Mouse (Mus musculus) inflammation-experienced regulatory T-cells, adult 6 months (primary cell): Measurements from ENCODE around the gene Nid2. TPM values are rescaled to one million over a fixed set of nuclear protein-coding genes. Genes with fewer than 3 reads are reported as not detected.

Source experiments
- ATAC-seq: one replicate; pipeline ENCODE4 v1.8.0; 2017
- polyA plus RNA-seq, 3 experiments: library from polyadenylated mRNA; unstranded; fragments of 100-300 nt; shearing (Covaris generic); gene quantifications; one replicate each; pipeline ENCODE4 v1.2.1; 2017

Gene Nid2
- polyA plus RNA-seq, 3 experiments from 2014 or later: 0.35 to 1.1 (median 0.70) TPM

DNA sequence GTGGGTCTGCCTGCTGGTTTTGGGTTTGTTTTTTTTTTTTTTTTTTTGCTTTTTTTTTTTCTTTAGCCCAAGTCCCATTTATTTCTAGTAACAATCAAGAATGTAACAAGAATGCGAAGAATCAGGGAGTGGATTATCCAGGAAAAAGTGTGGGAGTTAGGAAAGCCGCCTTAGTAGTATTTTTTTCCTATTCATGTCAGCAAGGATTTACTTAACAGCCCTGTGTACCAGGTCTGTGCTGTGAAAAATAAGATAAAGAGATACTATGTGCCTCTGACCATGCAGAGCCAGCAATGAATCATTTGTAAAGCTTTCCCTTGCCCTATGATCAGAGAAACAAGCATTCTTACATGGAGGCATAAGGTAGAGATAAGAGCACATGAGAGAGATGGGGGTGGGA is 4.8 kb upstream of the Nid2 start:
- no peak for ATAC-seq

- no peak for ATAC-seq
These were observed 4.3 kb upstream of the Nid2 start for GRCm38 (mm10) chr14:19746731-19747130.

- ATAC-seq: no peak
These were observed 1.3 kb upstream of the Nid2 start for GRCm38 (mm10) chr14:19749743-19750142.

GRCm38 (mm10) chr14:19750411-19751024 is 547 bp upstream of the Nid2 start:
- no peak for ATAC-seq

DNA sequence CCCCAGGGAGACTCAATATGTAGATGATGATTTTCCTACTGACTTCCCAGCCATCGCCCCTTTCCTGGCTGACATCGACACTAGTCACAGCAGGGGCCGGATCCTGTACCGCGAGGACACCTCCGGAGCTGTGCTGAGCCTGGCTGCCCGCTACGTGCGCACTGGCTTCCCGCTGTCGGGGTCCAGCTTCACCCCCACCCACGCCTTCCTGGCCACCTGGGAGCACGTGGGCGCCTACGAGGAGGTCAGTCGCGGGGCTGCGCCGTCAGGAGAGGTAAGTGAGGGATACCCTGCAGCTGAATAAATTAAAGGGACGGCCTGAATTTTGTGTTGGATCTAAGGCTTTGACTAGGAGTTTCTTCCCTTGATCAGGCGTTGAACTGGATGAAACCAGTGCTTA is 1.2 kb downstream of the Nid2 start:
- ATAC-seq: no peak

DNA sequence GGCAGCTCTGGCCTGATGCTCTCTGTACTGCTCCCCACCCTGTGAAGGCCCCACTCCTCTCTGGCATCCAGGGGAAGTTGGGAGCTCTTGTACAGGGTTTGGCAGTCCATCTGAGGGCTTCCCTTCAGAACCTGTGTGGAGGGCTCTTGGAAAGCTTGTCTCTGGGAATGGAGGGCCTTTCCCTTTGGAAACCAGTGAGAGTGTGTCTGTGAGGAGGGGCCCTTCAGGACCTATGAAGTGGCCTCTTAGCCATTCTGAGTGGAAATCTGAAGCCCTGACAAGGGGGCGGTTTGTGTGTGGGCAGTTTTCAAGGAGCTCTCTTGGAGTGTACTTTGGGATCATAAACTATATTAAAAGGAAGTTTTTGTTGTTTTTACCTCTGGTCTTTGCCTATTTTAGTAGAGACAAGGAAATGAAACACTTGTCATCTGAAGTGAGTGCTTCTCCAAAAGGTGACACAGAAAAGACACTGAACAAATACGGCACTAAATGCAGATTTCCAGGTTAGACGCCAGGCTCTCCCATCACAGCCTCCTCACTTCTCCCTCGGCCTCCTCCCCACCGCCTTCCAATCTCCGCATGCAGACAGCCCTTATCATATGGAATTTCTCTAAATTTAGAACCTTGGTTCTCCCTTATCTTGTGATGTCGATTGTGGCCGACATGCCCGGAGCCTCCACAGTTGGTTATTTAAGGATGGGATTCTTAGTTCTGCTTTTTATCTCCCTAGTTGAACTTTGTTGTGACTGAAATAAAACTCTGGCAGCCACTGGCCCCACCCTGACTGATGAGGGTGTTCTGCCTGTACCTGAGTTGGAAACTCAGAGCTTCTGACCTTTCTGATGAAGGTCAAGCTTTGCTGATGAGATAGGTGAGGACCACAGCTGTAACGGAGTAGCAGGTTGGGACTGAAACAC is 8.5 kb downstream of the Nid2 start:
- ATAC-seq: no peak

- ATAC-seq: no peak
These were observed 9.7 kb downstream of the Nid2 start for GRCm38 (mm10) chr14:19760721-19761120.

DNA sequence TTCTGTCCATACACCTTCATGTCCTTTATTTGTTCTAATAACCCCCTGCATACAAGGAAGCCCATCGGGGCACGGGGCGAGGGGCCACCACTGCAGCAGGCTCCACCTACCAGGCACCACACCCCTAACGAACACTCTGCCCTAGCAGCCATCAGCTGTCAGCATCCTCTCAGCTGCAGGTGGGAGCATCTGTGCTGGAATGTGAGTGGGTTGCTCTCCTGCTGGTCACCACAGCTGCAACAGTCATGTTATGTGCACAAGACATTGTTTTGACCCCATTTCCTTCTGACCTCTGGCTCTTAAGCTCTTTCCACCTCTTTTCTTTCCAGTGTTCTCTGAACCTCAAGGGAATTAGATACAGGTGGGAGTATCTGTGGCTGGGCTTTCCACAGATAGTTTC is 10.9 kb downstream of the Nid2 start:
- ATAC-seq: no peak

GRCm38 (mm10) chr14:19763527-19763926 is 12.5 kb downstream of the Nid2 start:
- no peak for ATAC-seq

GRCm38 (mm10) chr14:19764331-19764730 is 13.3 kb downstream of the Nid2 start:
- ATAC-seq: no peak

DNA sequence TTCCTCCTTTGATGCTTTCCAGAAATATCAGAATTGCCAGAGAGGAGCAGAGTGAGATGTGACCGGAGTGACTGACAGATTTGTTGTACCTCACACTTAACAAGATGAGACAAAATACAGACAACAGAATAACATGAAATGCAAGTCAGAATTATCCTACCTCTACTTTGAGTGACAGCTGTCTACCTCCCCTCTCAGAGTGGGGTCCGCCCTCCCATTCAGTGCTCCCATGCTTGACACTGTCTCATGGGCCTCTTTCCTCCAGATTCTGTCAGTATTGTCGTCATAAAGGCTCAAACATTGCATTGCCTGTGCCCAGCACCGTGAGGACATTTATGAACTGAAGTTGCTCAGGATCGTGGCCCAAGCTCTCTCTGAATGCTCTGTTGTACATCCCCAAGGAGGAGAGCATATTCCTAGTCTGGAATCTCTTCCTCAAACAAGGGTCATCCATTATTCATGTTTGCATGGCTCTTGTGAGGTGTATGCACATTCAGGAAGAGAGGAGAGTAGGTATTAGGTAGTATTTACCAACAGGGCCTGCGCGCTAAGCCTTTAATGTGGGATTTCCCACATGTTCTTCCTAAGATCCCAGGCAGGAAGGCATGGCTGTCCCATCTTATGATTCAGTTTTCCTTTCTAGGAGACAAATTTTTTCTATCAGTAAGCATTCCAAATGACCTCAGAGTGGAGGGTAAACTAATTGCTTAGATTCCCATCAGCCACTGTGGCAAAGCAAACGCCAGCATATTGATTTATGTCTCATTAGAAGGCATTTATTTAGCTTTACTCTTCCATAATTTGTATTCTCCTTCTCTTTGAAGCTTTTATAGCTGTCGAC is 14.7 kb downstream of the Nid2 start:
- no peak for ATAC-seq

- no peak for ATAC-seq
These were observed 15.2 kb downstream of the Nid2 start for GRCm38 (mm10) chr14:19766380-19766649.

GRCm38 (mm10) chr14:19768648-19769047 is 17.6 kb downstream of the Nid2 start:
- no peak for ATAC-seq

- no peak for ATAC-seq
These were observed 18.6 kb downstream of the Nid2 start for GRCm38 (mm10) chr14:19769441-19770200.

GRCm38 (mm10) chr14:19771173-19771572 is 20.1 kb downstream of the Nid2 start:
- ATAC-seq: peak; percentile 61

DNA sequence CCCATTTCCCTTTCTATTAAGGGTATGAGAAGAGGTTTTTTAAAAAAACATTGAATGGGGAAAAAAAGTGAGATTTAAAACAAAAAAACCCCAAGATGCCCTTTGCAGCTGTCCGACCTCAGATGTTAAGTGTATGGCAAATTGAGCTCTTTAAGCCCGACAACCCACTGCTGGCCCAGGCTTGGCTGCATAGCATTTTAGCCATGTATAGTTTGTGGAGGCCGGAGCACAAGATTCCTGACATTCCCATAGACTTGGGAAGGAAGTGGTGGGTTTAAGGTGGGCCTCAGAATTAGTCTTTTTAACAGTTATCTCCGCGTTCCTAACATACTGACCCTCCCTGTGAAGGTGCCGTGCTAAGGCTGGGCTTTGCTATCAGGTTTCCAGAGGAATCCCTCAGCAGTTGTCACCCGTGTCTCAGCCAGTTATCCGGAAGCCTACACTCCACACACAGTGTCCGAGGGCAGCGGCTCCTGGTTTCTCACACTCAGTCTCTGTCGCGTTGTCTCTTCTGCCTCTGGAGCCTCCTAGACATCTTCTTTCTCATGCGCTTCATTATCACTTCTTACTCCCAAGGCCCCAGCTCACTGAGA is 23.1 kb downstream of the Nid2 start:
- no peak for ATAC-seq

GRCm38 (mm10) chr14:19775491-19775890 is 24.4 kb downstream of the Nid2 start:
- ATAC-seq: no peak

GRCm38 (mm10) chr14:19776179-19776578 is 25.1 kb downstream of the Nid2 start:
- no peak for ATAC-seq

DNA sequence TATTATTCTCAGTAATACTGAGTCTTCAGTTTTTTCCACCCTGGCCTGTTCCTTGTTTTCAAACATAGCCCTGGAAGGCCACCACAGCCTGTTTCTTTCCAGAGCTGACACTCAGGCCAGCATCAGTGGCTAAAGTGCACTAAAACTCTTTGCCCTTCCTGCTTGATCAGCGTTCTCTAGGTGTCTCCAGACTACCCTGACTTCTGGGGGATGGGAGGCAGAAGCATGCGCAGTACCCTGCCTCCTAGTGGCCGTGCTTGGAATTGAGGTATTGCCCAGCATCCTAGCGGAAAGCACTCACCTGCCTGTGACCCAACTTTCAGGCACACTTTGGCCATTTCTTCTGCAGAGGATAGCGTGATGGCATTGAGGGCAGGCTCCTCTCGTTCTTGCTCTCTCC is 25.8 kb downstream of the Nid2 start:
- ATAC-seq: no peak

DNA sequence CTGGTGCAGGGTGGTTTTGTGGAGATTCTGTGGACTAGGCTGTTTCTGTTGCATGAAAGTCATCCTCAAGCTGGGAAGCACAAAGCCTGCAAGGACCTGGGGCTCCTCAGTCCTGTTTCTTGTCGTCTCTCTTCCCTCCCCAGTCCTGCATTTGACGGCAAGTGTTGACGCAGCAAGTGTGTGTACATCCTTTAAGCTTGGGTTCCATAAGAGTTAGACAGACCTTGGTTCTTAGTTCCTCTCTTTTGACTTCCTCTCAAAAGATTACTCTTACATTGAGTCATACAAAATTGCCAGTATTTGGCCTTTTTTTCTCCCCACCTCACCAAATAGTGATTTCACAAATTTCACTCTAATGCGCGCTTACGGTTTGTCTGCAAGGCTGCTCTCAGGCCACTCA is 26.3 kb downstream of the Nid2 start:
- no peak for ATAC-seq

- ATAC-seq: no peak
These were observed 26.9 kb downstream of the Nid2 start for GRCm38 (mm10) chr14:19777945-19778344.
